Mouse (Mus musculus): ENCODE data around the gene Schip1. TPM values are rescaled to one million over a fixed set of nuclear protein-coding genes. Genes with fewer than 3 reads are reported as not detected.

Schip1 gene
- total and polyA plus RNA-seq, 2 experiments from 2014 or later = 108 to 157 TPM

- no peaks in the 10 kb centered on the region for H3K36me3 ChIP-seq (ENCODE audit: insufficient read depth, low read length)
- no peak overlapping the region for H3K9ac ChIP-seq (replicated peaks; ENCODE audit: low read length, poor library complexity, severe bottlenecking)
- no peak overlapping the region for H3K4me3 ChIP-seq (ENCODE audit: low read depth, low read length)
- H3K27me3 ChIP-seq (ENCODE audit: insufficient read depth, low read length) = no peaks in the 10 kb centered on the region
- no peak overlapping the region for H3K4me2 ChIP-seq (ENCODE audit: low read depth, low read length, poor library complexity, severe bottlenecking)
- no peak overlapping the region for H3K27ac ChIP-seq (ENCODE audit: low read depth, low read length)
- no peaks in the 10 kb centered on the region for H3K4me1 ChIP-seq (ENCODE audit: insufficient read depth, low read length)
- DNase-seq (ENCODE audit: low spot score) (no peak), ATAC-seq (ENCODE audit: low FRiP score) (no peak)
- 61% methylated on average over 7 of the region's 7 CpGs for WGBS
- no peaks in the 10 kb centered on the region for H3K9me3 ChIP-seq (ENCODE audit: low read length)
- TF ChIP-seq CTCF (IDR thresholded peaks at IDR 0.05) = no peak
These were observed 504.1 kb downstream of the Schip1 start for GRCm38 (mm10) chr3:68568716-68569115.

GRCm38 (mm10) chr3:68570319-68570718 lies 505.7 kb downstream of the Schip1 start:
- no peak for TF ChIP-seq CTCF (IDR thresholded peaks at IDR 0.05)
- no peaks in the 10 kb centered on the region for H3K9me3 ChIP-seq (ENCODE audit: low read length)
- H3K4me3 ChIP-seq (ENCODE audit: low read depth, low read length) = no peak overlapping the region
- H3K27me3 ChIP-seq (ENCODE audit: insufficient read depth, low read length) = no peaks in the 10 kb centered on the region
- H3K4me2 ChIP-seq (ENCODE audit: low read depth, low read length, poor library complexity, severe bottlenecking) = no peak overlapping the region
- WGBS = 91% methylated on average over 4 of the region's 4 CpGs
- ATAC-seq (ENCODE audit: low FRiP score) = no peak
- peaks cover 5% of the 10 kb centered on the region; the same call in 1 of the 2 replicates for H3K4me1 ChIP-seq (ENCODE audit: insufficient read depth, low read length)
- H3K27ac ChIP-seq (ENCODE audit: low read depth, low read length) = no peak overlapping the region
- H3K36me3 ChIP-seq (ENCODE audit: insufficient read depth, low read length) = no peaks in the 10 kb centered on the region
- DNase-seq (ENCODE audit: low spot score) = no peak
- no peak overlapping the region for H3K9ac ChIP-seq (replicated peaks; ENCODE audit: low read length, poor library complexity, severe bottlenecking)

GRCm38 (mm10) chr3:68572249-68573225 lies 507.9 kb downstream of the Schip1 start:
- Histone ChIP-seq H3K9ac (replicated peaks; ENCODE audit: low read length, poor library complexity, severe bottlenecking) (peak overlapping the region; percentile 89), H3K36me3 (ENCODE audit: insufficient read depth, low read length) (no peaks in the 10 kb centered on the region), H3K9me3 (ENCODE audit: low read length) (no peaks in the 10 kb centered on the region), H3K4me3 (ENCODE audit: low read depth, low read length) (peak overlapping the region; percentile 57), H3K27me3 (ENCODE audit: insufficient read depth, low read length) (no peaks in the 10 kb centered on the region), H3K4me1 (ENCODE audit: insufficient read depth, low read length) (peaks cover 19% of the 10 kb centered on the region), H3K4me2 (ENCODE audit: low read depth, low read length, poor library complexity, severe bottlenecking) (peak overlapping the region; percentile 54), H3K27ac (ENCODE audit: low read depth, low read length) (peak overlapping the region; percentile 98)
- ATAC-seq (ENCODE audit: low FRiP score) = peak; percentile 92
- 6% methylated on average over 28 of the region's 28 CpGs for WGBS
- DNase-seq (ENCODE audit: low spot score) = peak; percentile 90
- no peak for TF ChIP-seq CTCF (IDR thresholded peaks at IDR 0.05)

- H3K4me2 ChIP-seq (ENCODE audit: low read depth, low read length, poor library complexity, severe bottlenecking) = peak overlapping the region; percentile 54
- peak overlapping the region; percentile 89 for H3K9ac ChIP-seq (replicated peaks; ENCODE audit: low read length, poor library complexity, severe bottlenecking)
- H3K27me3 ChIP-seq (ENCODE audit: insufficient read depth, low read length) = no peaks in the 10 kb centered on the region
- ATAC-seq (ENCODE audit: low FRiP score) (0 out of 2 replicates have a peak, but pooled peaks have one; percentile 36), DNase-seq (ENCODE audit: low spot score) (no peak)
- 33% methylated on average over 3 of the region's 3 CpGs for WGBS
- H3K36me3 ChIP-seq (ENCODE audit: insufficient read depth, low read length) = no peaks in the 10 kb centered on the region
- no peaks in the 10 kb centered on the region for H3K9me3 ChIP-seq (ENCODE audit: low read length)
- peak overlapping the region; percentile 57 for H3K4me3 ChIP-seq (ENCODE audit: low read depth, low read length)
- TF ChIP-seq CTCF (IDR thresholded peaks at IDR 0.05) = peak; percentile 19
- peaks cover 19% of the 10 kb centered on the region for H3K4me1 ChIP-seq (ENCODE audit: insufficient read depth, low read length)
- peak overlapping the region; percentile 98 for H3K27ac ChIP-seq (ENCODE audit: low read depth, low read length)
These were observed 508.6 kb downstream of the Schip1 start for GRCm38 (mm10) chr3:68573226-68573624.

GRCm38 (mm10) chr3:68574097-68574496 lies 509.5 kb downstream of the Schip1 start:
- no peaks in the 10 kb centered on the region for H3K27me3 ChIP-seq (ENCODE audit: insufficient read depth, low read length)
- no peaks in the 10 kb centered on the region for H3K9me3 ChIP-seq (ENCODE audit: low read length)
- ATAC-seq (ENCODE audit: low FRiP score) (no peak), DNase-seq (ENCODE audit: low spot score) (no peak)
- H3K9ac ChIP-seq (replicated peaks; ENCODE audit: low read length, poor library complexity, severe bottlenecking) = peak overlapping the region; percentile 89
- H3K36me3 ChIP-seq (ENCODE audit: insufficient read depth, low read length) = no peaks in the 10 kb centered on the region
- 14% methylated on average over 6 of the region's 8 CpGs for WGBS
- no peak for TF ChIP-seq CTCF (IDR thresholded peaks at IDR 0.05)
- peak overlapping the region; percentile 98 for H3K27ac ChIP-seq (ENCODE audit: low read depth, low read length)
- peak overlapping the region; percentile 57 for H3K4me3 ChIP-seq (ENCODE audit: low read depth, low read length)
- peak overlapping the region; percentile 54 for H3K4me2 ChIP-seq (ENCODE audit: low read depth, low read length, poor library complexity, severe bottlenecking)
- peaks cover 19% of the 10 kb centered on the region for H3K4me1 ChIP-seq (ENCODE audit: insufficient read depth, low read length)

GRCm38 (mm10) chr3:68574565-68574964 lies 510.0 kb downstream of the Schip1 start:
- WGBS = 36% methylated on average over 8 of the region's 8 CpGs
- ATAC-seq (ENCODE audit: low FRiP score) (no peak), DNase-seq (ENCODE audit: low spot score) (no peak)
- H3K4me1 ChIP-seq (ENCODE audit: insufficient read depth, low read length) = peaks cover 19% of the 10 kb centered on the region
- H3K27me3 ChIP-seq (ENCODE audit: insufficient read depth, low read length) = no peaks in the 10 kb centered on the region
- peak overlapping the region; percentile 54 for H3K4me2 ChIP-seq (ENCODE audit: low read depth, low read length, poor library complexity, severe bottlenecking)
- H3K36me3 ChIP-seq (ENCODE audit: insufficient read depth, low read length) = no peaks in the 10 kb centered on the region
- no peaks in the 10 kb centered on the region for H3K9me3 ChIP-seq (ENCODE audit: low read length)
- peak overlapping the region; percentile 57 for H3K4me3 ChIP-seq (ENCODE audit: low read depth, low read length)
- H3K9ac ChIP-seq (replicated peaks; ENCODE audit: low read length, poor library complexity, severe bottlenecking) = 0 out of 2 replicates have a peak overlapping the region, but pooled peaks have one; percentile 89
- H3K27ac ChIP-seq (ENCODE audit: low read depth, low read length) = 0 out of 2 replicates have a peak overlapping the region, but pooled peaks have one; percentile 98
- no peak for TF ChIP-seq CTCF (IDR thresholded peaks at IDR 0.05)
